Mouse (Mus musculus) MEL (cell line): Measurements from ENCODE around the gene Adora3. TPM values are rescaled to one million over a fixed set of nuclear protein-coding genes. Genes with fewer than 3 reads are reported as not detected.

Experiments
- DNase-seq: peaks from one replicate; pipeline ENCODE4 v3.0.0; 2011; ENCODE audit warnings: low read depth, low spot score
- H3K27ac ChIP-seq: 2 replicates; pipeline ENCODE4 v1.5.1; 2012; ENCODE audit warnings: low read depth, mild to moderate bottlenecking, control low read depth, low read length, moderate library complexity; ENCODE audit not compliant: control insufficient read depth
- H3K27me3 ChIP-seq, 2 experiments: fragments of 150-350 bp in 1 of 2; sonication (generic) in 1 of 2; 2 replicates each; pipeline ENCODE4 v1.6.1; 2012; ENCODE audit warnings: low read length in 2 of 2, mild to moderate bottlenecking in 2 of 2, improper control_type of control experiment in 1 of 2, moderate library complexity in 1 of 2; ENCODE audit not compliant: insufficient read depth in 2 of 2, control insufficient read depth in 1 of 2
- H3K36me3 ChIP-seq, 2 experiments: 2 replicates each; pipeline ENCODE4 v1.6.1; 2012 to 2014; ENCODE audit warnings: low read length in 2 of 2, improper control_type of control experiment in 1 of 2, inconsistent platforms in 1 of 2, mild to moderate bottlenecking in 1 of 2; ENCODE audit not compliant: insufficient read depth in 2 of 2, control insufficient read depth in 1 of 2
- H3K4me1 ChIP-seq, 2 experiments: fragments of 150-350 bp in 1 of 2; sonication (generic) in 1 of 2; 2 replicates each; pipeline ENCODE4 v1.6.1; 2012; ENCODE audit warnings: low read length in 2 of 2, improper control_type of control experiment in 1 of 2, mild to moderate bottlenecking in 1 of 2; ENCODE audit not compliant: insufficient read depth in 2 of 2, control insufficient read depth in 1 of 2
- H3K4me3 ChIP-seq, 2 experiments: fragments of 150-350 bp in 1 of 2; sonication (generic) in 1 of 2; 2 replicates each; pipeline ENCODE4 v1.5.1; 2012; ENCODE audit warnings: low read depth in 2 of 2, low read length in 2 of 2, mild to moderate bottlenecking in 2 of 2, moderate library complexity in 2 of 2, control low read depth in 1 of 2, improper control_type of control experiment in 1 of 2; ENCODE audit not compliant: control insufficient read depth in 1 of 2, insufficient read depth in 1 of 2
- H3K79me2 ChIP-seq: 2 replicates; pipeline ENCODE4 v1.6.1; 2012; ENCODE audit warnings: mild to moderate bottlenecking, low read length, moderate library complexity; ENCODE audit not compliant: control insufficient read depth, poor library complexity, insufficient read depth
- H3K9ac ChIP-seq: 2 replicates; pipeline ENCODE4 v1.6.1; 2012; ENCODE audit warnings: low read depth, mild to moderate bottlenecking, control low read depth, low read length, moderate library complexity; ENCODE audit not compliant: control insufficient read depth, poor library complexity, severe bottlenecking
- H3K9me3 ChIP-seq: fragments of 150-350 bp; sonication (generic); replicated peaks from 2 replicates; pipeline ENCODE4 v1.6.1; 2012; ENCODE audit warnings: mild to moderate bottlenecking, low read length, improper control_type of control experiment, moderate library complexity; ENCODE audit not compliant: insufficient read depth
- BHLHE40 ChIP-seq: IDR thresholded peaks from 2 replicates; pipeline ENCODE4 v1.6.1; 2012; ENCODE audit warnings: low read depth, mild to moderate bottlenecking, inconsistent platforms, low read length, improper control_type of control experiment, borderline replicate concordance
- CHD2 ChIP-seq: IDR thresholded peaks from 2 replicates; pipeline ENCODE4 v1.6.1; 2011; ENCODE audit warnings: low read length, improper control_type of control experiment
- ELF1 ChIP-seq: IDR thresholded peaks from 2 replicates; pipeline ENCODE4 v1.6.1; 2014; ENCODE audit warnings: low read depth, mild to moderate bottlenecking, inconsistent platforms, low read length, improper control_type of control experiment, moderate library complexity
- EP300 ChIP-seq, 2 experiments: IDR thresholded peaks; 2 replicates each; pipeline ENCODE4 v1.6.1; 2011; ENCODE audit warnings: improper control_type of control experiment in 2 of 2, low read length in 2 of 2, low read depth in 1 of 2, mild to moderate bottlenecking in 1 of 2
- ETS1 ChIP-seq: IDR thresholded peaks from 2 replicates; pipeline ENCODE4 v1.6.1; 2012; ENCODE audit warnings: low read depth, mild to moderate bottlenecking, inconsistent platforms, low read length, improper control_type of control experiment, moderate library complexity
- GABPA ChIP-seq: IDR thresholded peaks from 2 replicates; pipeline ENCODE4 v1.6.1; 2012; ENCODE audit warnings: low read depth, mild to moderate bottlenecking, inconsistent platforms, low read length, improper control_type of control experiment, moderate library complexity
- MAX ChIP-seq: IDR thresholded peaks from 2 replicates; pipeline ENCODE4 v1.6.1; 2011; ENCODE audit warnings: low read length, improper control_type of control experiment
- MXI1 ChIP-seq: IDR thresholded peaks from 2 replicates; pipeline ENCODE4 v1.6.1; 2011; ENCODE audit warnings: mild to moderate bottlenecking, low read depth, low read length, improper control_type of control experiment
- MYB ChIP-seq: IDR thresholded peaks from 2 replicates; pipeline ENCODE4 v1.6.1; 2011; ENCODE audit warnings: mild to moderate bottlenecking, low read depth, low read length, improper control_type of control experiment
- NRF1 ChIP-seq: IDR thresholded peaks from 2 replicates; pipeline ENCODE4 v1.6.1; 2014; ENCODE audit warnings: low read depth, mild to moderate bottlenecking, inconsistent platforms, low read length, improper control_type of control experiment, moderate library complexity; ENCODE audit not compliant: poor library complexity, insufficient read depth, severe bottlenecking
- POLR2A ChIP-seq, 2 experiments: IDR thresholded peaks; 2 replicates each; pipeline ENCODE4 v1.6.1; 2011 to 2012; ENCODE audit warnings: low read length in 2 of 2, mild to moderate bottlenecking in 2 of 2, control low read depth in 1 of 2, improper control_type of control experiment in 1 of 2, low read depth in 1 of 2, moderate library complexity in 1 of 2; ENCODE audit not compliant: control insufficient read depth in 1 of 2, insufficient read depth in 1 of 2, poor library complexity in 1 of 2
- POLR2AphosphoS2 ChIP-seq: IDR thresholded peaks from 2 replicates; pipeline ENCODE4 v1.6.1; 2011; ENCODE audit warnings: low read length, improper control_type of control experiment
- RAD21 ChIP-seq: IDR thresholded peaks from 2 replicates; pipeline ENCODE4 v1.6.1; 2011; ENCODE audit warnings: mild to moderate bottlenecking, low read depth, low read length, improper control_type of control experiment
- RCOR1 ChIP-seq: IDR thresholded peaks from 2 replicates; pipeline ENCODE4 v1.6.1; 2012; ENCODE audit warnings: low read depth, mild to moderate bottlenecking, inconsistent platforms, low read length, improper control_type of control experiment
- SMC3 ChIP-seq: IDR thresholded peaks from 2 replicates; pipeline ENCODE4 v1.6.1; 2011; ENCODE audit warnings: low read depth, low read length, improper control_type of control experiment
- TAL1 ChIP-seq: IDR thresholded peaks from 2 replicates; pipeline ENCODE4 v1.6.1; 2012; ENCODE audit warnings: mild to moderate bottlenecking, inconsistent platforms, low read length, moderate library complexity, mixed read lengths
- TCF12 ChIP-seq: IDR thresholded peaks from 2 replicates; pipeline ENCODE4 v1.6.1; 2014; ENCODE audit warnings: low read depth, mild to moderate bottlenecking, inconsistent platforms, low read length, improper control_type of control experiment, moderate library complexity
- UBTF ChIP-seq: IDR thresholded peaks from 2 replicates; pipeline ENCODE4 v1.6.1; 2012; ENCODE audit warnings: low read depth, mild to moderate bottlenecking, inconsistent platforms, low read length, improper control_type of control experiment, moderate library complexity, borderline replicate concordance; ENCODE audit not compliant: insufficient read depth
- USF2 ChIP-seq, 2 experiments: IDR thresholded peaks; 2 replicates each; pipeline ENCODE4 v1.6.1; 2011 to 2012; ENCODE audit warnings: improper control_type of control experiment in 2 of 2, low read length in 2 of 2, borderline replicate concordance in 1 of 2, inconsistent platforms in 1 of 2, low read depth in 1 of 2, mild to moderate bottlenecking in 1 of 2; ENCODE audit not compliant: insufficient read depth in 1 of 2
- ZNF384 ChIP-seq: IDR thresholded peaks from 2 replicates; pipeline ENCODE4 v1.6.1; 2012; ENCODE audit warnings: low read depth, mild to moderate bottlenecking, inconsistent platforms, low read length, improper control_type of control experiment
- polyA plus RNA-seq, 2 experiments: library from polyadenylated mRNA; stranded (reverse) in 1 of 2; unstranded in 1 of 2; fragments of >175 nt in 1 of 2; fragments of >200 nt in 1 of 2; gene quantifications; 2 replicates each; pipeline versions ENCODE4 v1.2.1 to v1.2.4; 2012; ENCODE audit warnings: low replicate concordance in 2 of 2, low read depth in 1 of 2; ENCODE audit not compliant: insufficient read length in 2 of 2, insufficient read depth in 1 of 2, missing spikeins in 1 of 2
- total RNA-seq: library from RNA; depleted of rRNA; stranded (reverse); fragments of 300-350 nt; gene quantifications from 2 replicates; pipeline ENCODE4 v1.2.3, GENCODE M21; 2012

Gene Adora3
- total and polyA plus RNA-seq, 3 experiments, result 0.42 to 0.65 TPM; not detected in 1

- Histone ChIP-seq H3K27me3 (no peaks in the 10 kb centered on the region), H3K4me1 (peaks cover 19 to 41% of the 10 kb centered on the region in 2 experiments), H3K79me2 (no peaks in the 10 kb centered on the region), H3K36me3 (peaks cover 0 to 36% of the 10 kb centered on the region in 2 experiments; a peak in 2 of 4 replicates), H3K9me3 (no peaks in the 10 kb centered on the region), H3K4me3 (no peak overlapping the region), H3K27ac (no peak overlapping the region), H3K9ac (no peak overlapping the region)
- no peak for TF ChIP-seq ZNF384
- TF ChIP-seq TAL1, result no peak
- no peak for TF ChIP-seq UBTF
- TF ChIP-seq MAX, result no peak
- TF ChIP-seq POLR2A (IDR thresholded peaks at IDR 0.05; ENCODE audit: control insufficient read depth in 1 of 2, insufficient read depth in 1 of 2, low read depth in 1 of 2, low read length in 2 of 2, poor library complexity in 1 of 2), result no peak
- no peak for TF ChIP-seq MYB
- DNase-seq, result no peak
Measured at GRCm38 (mm10) chr3:105907956-105908655, 37.4 kb downstream of the Adora3 start.

DNA sequence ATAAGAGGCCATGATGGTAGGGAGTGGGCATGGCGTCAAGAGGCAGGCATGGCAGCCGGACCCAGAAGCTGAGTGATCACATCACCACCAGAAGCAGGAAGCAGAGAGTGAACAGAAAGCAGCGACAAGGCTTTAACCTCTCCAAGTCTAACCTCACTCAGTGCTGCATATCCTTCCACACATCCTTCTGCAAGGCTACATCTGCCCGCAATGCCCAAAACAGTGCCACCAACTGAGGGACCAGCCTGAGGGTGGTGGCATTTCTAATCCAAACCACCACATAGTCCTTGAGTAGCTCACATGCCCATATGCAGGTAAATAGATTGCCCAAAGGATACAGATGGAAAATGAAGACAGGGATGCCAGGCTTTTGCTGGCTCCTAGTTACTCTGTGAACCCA lies 38.3 kb downstream of the Adora3 start:
- no peak overlapping the region for H3K9ac ChIP-seq
- peaks cover 0 to 43% of the 10 kb centered on the region in 2 experiments; a peak in 2 of 4 replicates for H3K36me3 ChIP-seq
- no peaks in the 10 kb centered on the region for H3K27me3 ChIP-seq
- no peak for TF ChIP-seq RCOR1
- no peak for DNase-seq
- peaks cover 22 to 45% of the 10 kb centered on the region in 2 experiments for H3K4me1 ChIP-seq
- no peaks in the 10 kb centered on the region for H3K79me2 ChIP-seq
- H3K27ac ChIP-seq, result no peak overlapping the region
- no peak overlapping the region for H3K4me3 ChIP-seq
- no peaks in the 10 kb centered on the region for H3K9me3 ChIP-seq

DNA sequence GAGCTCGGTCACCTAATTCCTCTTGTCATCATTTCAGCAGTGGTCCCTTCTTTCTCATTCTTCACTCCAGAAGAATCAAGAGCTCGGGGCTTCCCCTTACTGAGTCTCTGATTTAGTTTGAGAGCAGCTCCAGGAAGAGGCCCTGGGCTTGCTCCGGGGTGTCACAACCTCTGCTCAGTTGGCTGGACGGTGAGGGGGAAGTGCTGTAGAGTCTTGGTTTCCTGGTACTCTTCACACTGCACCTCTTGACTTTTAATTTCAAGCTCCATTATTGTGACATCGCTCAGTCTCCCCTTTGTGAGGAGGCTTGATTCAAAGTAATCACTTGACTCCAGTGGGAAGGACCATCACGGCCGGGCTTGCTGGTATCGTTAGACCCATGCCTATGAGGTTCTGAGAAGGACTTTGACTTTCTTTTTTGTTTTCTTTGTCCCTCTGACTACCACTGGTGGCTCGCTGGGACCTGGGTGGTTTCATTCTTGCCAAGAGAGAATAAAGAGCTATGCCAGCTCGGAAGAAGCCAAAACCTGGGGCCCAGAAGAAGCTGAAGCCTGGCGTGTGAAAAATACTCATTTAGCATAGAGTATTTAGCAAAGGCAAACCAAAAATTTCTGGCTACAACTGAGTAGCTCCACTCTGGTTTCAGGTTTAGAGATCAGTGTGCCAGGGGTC lies 40.0 kb downstream of the Adora3 start:
- peaks cover 0 to 39% of the 10 kb centered on the region in 2 experiments; a peak in 2 of 4 replicates for H3K36me3 ChIP-seq
- H3K9me3 ChIP-seq, result no peaks in the 10 kb centered on the region
- no peak for DNase-seq
- no peak overlapping the region for H3K9ac ChIP-seq
- no peak overlapping the region for H3K4me3 ChIP-seq
- H3K27ac ChIP-seq, result no peak overlapping the region
- H3K79me2 ChIP-seq, result no peaks in the 10 kb centered on the region
- TF ChIP-seq EP300 (IDR thresholded peaks at IDR 0.05; ENCODE audit: low read depth in 1 of 2, low read length in 2 of 2) (no peak), CHD2 (no peak), NRF1 (no peak), ZNF384 (no peak), USF2 (IDR thresholded peaks at IDR 0.05; ENCODE audit: borderline replicate concordance in 1 of 2, insufficient read depth in 1 of 2, low read depth in 1 of 2, low read length in 2 of 2) (no peak), BHLHE40 (no peak), TCF12 (no peak), GABPA (no peak), ETS1 (no peak), SMC3 (no peak), ELF1 (no peak), MAX (no peak), MXI1 (no peak), UBTF (no peak), POLR2AphosphoS2 (no peak), RAD21 (no peak)
- H3K27me3 ChIP-seq, result no peaks in the 10 kb centered on the region
- peaks cover 28 to 42% of the 10 kb centered on the region in 2 experiments for H3K4me1 ChIP-seq
